Mouse (Mus musculus) cerebellum, adult 2 months (tissue): ENCODE measurements around the gene Pdcd2.

ENCODE experiments used
- CTCF ChIP-seq: fragments of 200-500 bp; IDR thresholded peaks from 2 replicates; pipeline ENCODE4 v1.5.1; 2011; ENCODE audit warnings: low read depth, mild to moderate bottlenecking, control low read depth, low read length, moderate library complexity, borderline replicate concordance; ENCODE audit not compliant: insufficient read depth
- POLR2A ChIP-seq: fragments of 200-500 bp; IDR thresholded peaks from 2 replicates; pipeline ENCODE4 v1.6.1; 2011; ENCODE audit warnings: low read length, control low read depth, borderline replicate concordance; ENCODE audit not compliant: insufficient read depth

- no peak for TF ChIP-seq CTCF
- TF ChIP-seq POLR2A, result no peak
Observed at GRCm38 (mm10) chr17:15490542-15490941, 36.6 kb downstream of the Pdcd2 start.
